In genomic region chr4:128142279-128142678, GRCm38 (mm10) we compare ENCODE assay signal across 27 mouse cellular contexts.
A peak's percentile ranks its signal among the peaks of the same experiment; 100 is the strongest.
DNase-seq lines count a peak whose midpoint lies in the region; ATAC-seq lines count a peak whose summit lies in the region.
"Had no signal": no experiment of that assay in that cellular context is flagged by ENCODE, and none has a peak within 500 bp of the region (broad histone marks: within the 10 kb centered on the region; RNA-seq: fewer than 3 reads in every experiment).

No protein-coding gene starts in this region.

- DNase-seq in cerebellum, postnatal 4 days (ENCODE audit: low spot score in 2 of 2), result no peak
- peak; percentile 95 for DNase-seq in brain, adult 2 months (ENCODE audit: low read depth, low spot score)
- peak; percentile 83 for DNase-seq in cerebellum, adult 8-10 months
- peak; percentile 88 to 89 for DNase-seq in cerebellum, postnatal 25 days
- DNase-seq in midbrain, embryonic 11.5 days (ENCODE audit: low spot score, missing footprints), result no peak
- DNase-seq in frontal cortex, postnatal 14 days (ENCODE audit: low spot score in 2 of 2), result no peak
- DNase-seq: adrenal gland, adult 2 months; adrenal gland, postnatal 36 days; embryo, embryonic 11 days; heart, postnatal 10 days; kidney, postnatal 14 days; layer of hippocampus, adult 9-11 months; liver, embryonic 13.5 days; lung, adult 18-20 months; lung, postnatal 10 days; midbrain, embryonic 14.5 days; retina, postnatal 1 day; right cerebral cortex, postnatal 14 days had no signal

- no peak overlapping the region for H3K9ac ChIP-seq in midbrain, embryonic 11.5 days (ENCODE audit: low read length)
- H3K9ac ChIP-seq: embryonic facial prominence, embryonic 13.5 days; forebrain, embryonic 15.5 days; heart, embryonic 13.5 days; liver, embryonic 13.5 days had no signal

- H3K4me3 ChIP-seq in midbrain, embryonic 11.5 days (ENCODE audit: low read depth, low read length), result no peak overlapping the region
- H3K4me3 ChIP-seq: embryonic facial prominence, embryonic 13.5 days; forebrain, embryonic 10.5 days; forebrain, embryonic 15.5 days; heart, embryonic 13.5 days; liver, embryonic 13.5 days had no signal

- no peaks in the 10 kb centered on the region for H3K27me3 ChIP-seq in midbrain, embryonic 11.5 days (ENCODE audit: control insufficient read depth, insufficient read depth, low read length)
- H3K27me3 ChIP-seq: CH12.LX; embryonic facial prominence, embryonic 13.5 days; forebrain, embryonic 15.5 days; heart, embryonic 13.5 days; liver, embryonic 13.5 days had no signal

- WGBS in midbrain, embryonic 11.5 days, result 89% methylated on average over 3 of the region's 3 CpGs

- H3K4me2 ChIP-seq in midbrain, embryonic 11.5 days, result no peak overlapping the region
- H3K4me2 ChIP-seq: embryonic facial prominence, embryonic 13.5 days; forebrain, embryonic 15.5 days; heart, embryonic 13.5 days; liver, embryonic 13.5 days had no signal

- H3K4me1 ChIP-seq in midbrain, embryonic 11.5 days (ENCODE audit: control insufficient read depth, insufficient read depth, low read length), result no peaks in the 10 kb centered on the region
- H3K4me1 ChIP-seq: embryonic facial prominence, embryonic 13.5 days; forebrain, embryonic 10.5 days; forebrain, embryonic 15.5 days; heart, embryonic 13.5 days; liver, embryonic 13.5 days had no signal

- H3K36me3 ChIP-seq in midbrain, embryonic 11.5 days (ENCODE audit: control insufficient read depth, insufficient read depth, low read length), result no peaks in the 10 kb centered on the region
- H3K36me3 ChIP-seq: embryonic facial prominence, embryonic 13.5 days; forebrain, embryonic 10.5 days; forebrain, embryonic 15.5 days; heart, embryonic 13.5 days; liver, embryonic 13.5 days had no signal

- H3K27ac ChIP-seq in midbrain, embryonic 11.5 days (ENCODE audit: low read depth, low read length), result no peak overlapping the region
- H3K27ac ChIP-seq: embryonic facial prominence, embryonic 13.5 days; forebrain, embryonic 10.5 days; forebrain, embryonic 15.5 days; heart, embryonic 13.5 days; liver, embryonic 13.5 days; macrophage had no signal

- no peaks in the 10 kb centered on the region for H3K9me3 ChIP-seq in midbrain, embryonic 11.5 days (ENCODE audit: control insufficient read depth, low read length)
- H3K9me3 ChIP-seq: embryonic facial prominence, embryonic 13.5 days; forebrain, embryonic 10.5 days; forebrain, embryonic 15.5 days; heart, embryonic 13.5 days had no signal

- ATAC-seq in cerebellum, adult (ENCODE audit: insufficient number of reproducible peaks, low FRiP score, low TSS enrichment), result peak; percentile 89
- ATAC-seq in midbrain, embryonic 11.5 days (ENCODE audit: low FRiP score), result no peak
- ATAC-seq: activated CD4-positive, CD25-positive, alpha-beta regulatory T cell, adult 4 months; forebrain, embryonic 15.5 days; intestine, postnatal 0 days had no signal

Comparison
In these comparisons a context has a peak if more than half of its experiments do, and no peak if none do; other contexts are left out.
1. DNase-seq: peak in brain, adult 2 months (single experiment), cerebellum, adult 8-10 months (single experiment) and cerebellum, postnatal 25 days (2 of 2); none in cerebellum, postnatal 4 days (0 of 2), midbrain, embryonic 11.5 days (single experiment) and frontal cortex, postnatal 14 days (0 of 2).